Mouse (Mus musculus): ENCODE measurements around the gene Spsb1.

DNA sequence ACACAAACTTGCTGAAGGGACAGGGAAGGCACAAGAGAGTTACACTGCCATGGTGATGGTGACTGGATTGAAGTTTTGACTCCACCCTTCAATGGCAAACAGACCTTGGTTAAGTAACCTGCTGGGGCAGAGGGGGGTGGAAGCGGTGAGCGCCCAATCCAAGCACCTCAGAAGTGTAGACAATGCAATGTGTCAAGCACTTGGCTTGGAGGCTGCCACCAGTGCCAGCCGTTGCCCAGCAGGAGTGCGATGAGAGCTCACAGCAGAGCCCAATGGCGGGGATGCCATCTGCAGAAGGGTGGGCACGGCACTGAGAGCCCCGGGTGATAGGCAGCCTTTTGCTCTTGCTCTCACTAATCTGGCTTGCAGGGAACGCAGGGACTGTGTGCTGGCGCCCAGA is 2.6 kb downstream of the Spsb1 start:
- TF ChIP-seq CTCF (IDR thresholded peaks at IDR 0.05; ENCODE audit: low read depth, low read length) (no peak), POLR2A (IDR thresholded peaks at IDR 0.05; ENCODE audit: extremely low read depth, insufficient read depth, low read length) (no peak)

Data from liver, adult 2 months (tissue).